Mouse (Mus musculus) embryonic fibroblast, embryonic 13.5 days (primary cell): Measurements from ENCODE around the gene H6pd.

Experiments used
- CTCF ChIP-seq: IDR thresholded peaks from 2 replicates; pipeline ENCODE4 v1.5.1; 2011; ENCODE audit warnings: mild to moderate bottlenecking, control low read depth, low read length, moderate library complexity, borderline replicate concordance; ENCODE audit not compliant: insufficient read depth
- POLR2A ChIP-seq: IDR thresholded peaks from 2 replicates; pipeline ENCODE4 v1.6.1; 2011; ENCODE audit warnings: low read depth, mild to moderate bottlenecking, control low read depth, low read length, moderate library complexity

DNA sequence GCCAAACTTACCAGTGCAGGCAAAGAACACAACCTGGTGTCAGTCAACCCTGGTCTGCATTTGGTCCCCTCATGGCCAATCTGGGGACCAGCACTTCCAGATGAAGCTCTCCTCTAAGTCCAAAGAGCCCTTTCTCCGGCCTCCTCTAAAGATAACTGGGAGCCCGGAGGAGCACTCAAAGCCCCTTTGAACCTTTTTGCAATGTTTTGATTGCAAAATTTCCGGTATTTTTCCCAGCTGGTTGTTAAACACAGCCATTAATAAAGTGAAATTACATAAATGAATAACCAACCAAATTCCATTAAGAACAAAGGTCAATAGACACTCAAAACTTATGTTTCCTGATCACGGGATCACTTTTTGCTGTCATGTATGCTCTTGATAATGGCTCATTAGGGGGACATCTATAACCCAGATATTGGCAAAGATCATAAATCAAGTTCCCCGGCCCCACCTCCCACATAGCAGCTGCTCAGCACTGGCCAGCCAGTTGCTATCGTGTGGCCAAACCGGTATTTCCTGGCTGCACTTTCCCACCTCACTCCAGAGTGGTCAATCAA lies 5.7 kb downstream of the H6pd start:
- TF ChIP-seq POLR2A (no peak), CTCF (no peak)
